In the genomic region with DNA sequence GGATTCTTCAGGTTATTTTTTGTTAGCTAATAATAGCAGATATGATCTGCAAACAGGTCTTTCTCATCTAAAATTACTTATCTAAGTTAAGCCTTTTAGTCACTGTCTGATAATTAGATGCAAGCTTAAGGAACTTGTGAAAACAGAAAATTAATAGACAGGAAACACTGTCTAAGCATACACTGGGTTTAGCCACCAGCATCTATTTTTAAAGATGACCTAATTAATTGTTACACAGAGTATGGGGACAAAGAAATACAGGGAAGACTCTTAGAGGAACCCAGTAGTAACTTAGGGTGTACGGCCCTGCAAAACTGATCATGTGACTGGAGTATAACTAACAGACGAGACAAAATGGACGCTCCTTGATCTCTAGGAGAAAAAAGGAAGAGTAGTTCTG, we compare ENCODE assay signal across 31 mouse cellular contexts.
"Had no signal": no experiment of that assay in that cellular context is flagged by ENCODE, and none has a peak within 500 bp of the region (broad histone marks: within the 10 kb centered on the region; RNA-seq: fewer than 3 reads in every experiment).

No protein-coding gene starts in this region.

- H3K36me3 ChIP-seq: limb, embryonic 10.5 days; limb, embryonic 12.5 days; limb, embryonic 13.5 days; limb, embryonic 15.5 days; liver, embryonic 12.5 days; liver, embryonic 13.5 days; liver, embryonic 15.5 days; lung, embryonic 15.5 days; midbrain, embryonic 10.5 days; midbrain, embryonic 12.5 days; midbrain, embryonic 13.5 days; midbrain, embryonic 15.5 days; neural tube, embryonic 12.5 days had no signal

- H3K4me3 ChIP-seq: limb, embryonic 10.5 days; limb, embryonic 12.5 days; limb, embryonic 13.5 days; limb, embryonic 15.5 days; liver, embryonic 12.5 days; liver, embryonic 13.5 days; liver, embryonic 15.5 days; lung, embryonic 15.5 days; megakaryocyte, embryonic 14.5 days; midbrain, embryonic 10.5 days; midbrain, embryonic 12.5 days; midbrain, embryonic 13.5 days; midbrain, embryonic 15.5 days; myocyte; neural tube, embryonic 12.5 days had no signal

- H3K4me1 ChIP-seq: limb, embryonic 10.5 days; limb, embryonic 12.5 days; limb, embryonic 13.5 days; limb, embryonic 15.5 days; liver, embryonic 12.5 days; liver, embryonic 13.5 days; liver, embryonic 15.5 days; lung, embryonic 15.5 days; megakaryocyte, embryonic 14.5 days; midbrain, embryonic 10.5 days; midbrain, embryonic 12.5 days; midbrain, embryonic 13.5 days; midbrain, embryonic 15.5 days; neural tube, embryonic 12.5 days had no signal

- H3K27ac ChIP-seq: limb, embryonic 10.5 days; limb, embryonic 12.5 days; limb, embryonic 13.5 days; limb, embryonic 15.5 days; liver, embryonic 12.5 days; liver, embryonic 13.5 days; liver, embryonic 14.5 days; liver, embryonic 15.5 days; lung, embryonic 15.5 days; macrophage; midbrain, embryonic 10.5 days; midbrain, embryonic 12.5 days; midbrain, embryonic 13.5 days; midbrain, embryonic 15.5 days; neural tube, embryonic 12.5 days had no signal

- DNase-seq: left cerebral cortex, postnatal 4 days; liver; liver, embryonic 13.5 days; liver, postnatal 0 days; lung, adult 18-20 months; lung, adult 2 months; lung, embryonic 14.5 days; lung, postnatal 10 days; lung, postnatal 14 days; lung, postnatal 36 days; lung, postnatal 4 days had no signal

- H3K9ac ChIP-seq: limb, embryonic 12.5 days; limb, embryonic 13.5 days; limb, embryonic 15.5 days; liver, embryonic 12.5 days; liver, embryonic 13.5 days; liver, embryonic 14.5 days; liver, embryonic 15.5 days; liver, postnatal 0 days; lung, embryonic 14.5 days; lung, embryonic 15.5 days; midbrain, embryonic 12.5 days; midbrain, embryonic 13.5 days; midbrain, embryonic 15.5 days; neural tube, embryonic 12.5 days had no signal

- ATAC-seq: liver, embryonic 12.5 days; liver, postnatal 0 days; lung, postnatal 0 days; midbrain, embryonic 13.5 days; midbrain, embryonic 15.5 days; midbrain, embryonic 16.5 days had no signal

- H3K9me3 ChIP-seq: limb, embryonic 10.5 days; limb, embryonic 12.5 days; limb, embryonic 13.5 days; limb, embryonic 15.5 days; liver, embryonic 12.5 days; liver, embryonic 13.5 days; liver, embryonic 15.5 days; lung, embryonic 15.5 days; midbrain, embryonic 10.5 days; midbrain, embryonic 12.5 days; midbrain, embryonic 13.5 days; midbrain, embryonic 15.5 days; neural tube, embryonic 12.5 days had no signal

- H3K27me3 ChIP-seq: limb, embryonic 12.5 days; limb, embryonic 13.5 days; limb, embryonic 15.5 days; liver, embryonic 12.5 days; liver, embryonic 13.5 days; liver, embryonic 15.5 days; lung, embryonic 15.5 days; megakaryocyte, embryonic 14.5 days; midbrain, embryonic 12.5 days; midbrain, embryonic 13.5 days; midbrain, embryonic 15.5 days; neural tube, embryonic 12.5 days had no signal

- H3K4me2 ChIP-seq: limb, embryonic 12.5 days; limb, embryonic 13.5 days; limb, embryonic 15.5 days; liver, embryonic 11.5 days; liver, embryonic 12.5 days; liver, embryonic 13.5 days; liver, embryonic 15.5 days; lung, embryonic 14.5 days; lung, embryonic 15.5 days; midbrain, embryonic 11.5 days; midbrain, embryonic 12.5 days; midbrain, embryonic 13.5 days; midbrain, embryonic 15.5 days; neural tube, embryonic 12.5 days had no signal
